ENCODE assay signal across 20 mouse cellular contexts in genomic region chr8:93852851-93853461, GRCm38 (mm10). TPM values are rescaled to one million over a fixed set of nuclear protein-coding genes. Genes with fewer than 3 reads are reported as not detected.
"Had no signal": no experiment of that assay in that cellular context is flagged by ENCODE, and none has a peak within 500 bp of the region (broad histone marks: within the 10 kb centered on the region; RNA-seq: fewer than 3 reads in every experiment).

No protein-coding gene starts in this region.

- H3K27ac ChIP-seq: kidney, postnatal 0 days; limb, embryonic 12.5 days; limb, embryonic 15.5 days; liver, embryonic 14.5 days; macrophage; midbrain, embryonic 12.5 days; midbrain, embryonic 15.5 days; stomach, embryonic 15.5 days had no signal

- DNase-seq: kidney, adult 2 months; kidney, postnatal 36 days; left cerebral cortex, postnatal 4 days; liver, postnatal 0 days; lung, embryonic 14.5 days; right cerebral cortex, postnatal 14 days; right cerebral cortex, postnatal 4 days; thymus, postnatal 25 days had no signal

- H3K4me2 ChIP-seq: limb, embryonic 12.5 days; limb, embryonic 15.5 days; liver, embryonic 11.5 days; lung, embryonic 14.5 days; midbrain, embryonic 12.5 days; midbrain, embryonic 15.5 days; stomach, embryonic 15.5 days had no signal

- ATAC-seq: intestine, postnatal 0 days; liver, postnatal 0 days; lung, postnatal 0 days; midbrain, embryonic 15.5 days had no signal

- H3K9me3 ChIP-seq: limb, embryonic 12.5 days; limb, embryonic 15.5 days; midbrain, embryonic 12.5 days; midbrain, embryonic 15.5 days; stomach, embryonic 15.5 days had no signal

- H3K9ac ChIP-seq: limb, embryonic 12.5 days; limb, embryonic 15.5 days; liver, embryonic 14.5 days; liver, postnatal 0 days; lung, embryonic 14.5 days; midbrain, embryonic 12.5 days; midbrain, embryonic 15.5 days; stomach, embryonic 15.5 days had no signal

- H3K4me1 ChIP-seq: limb, embryonic 12.5 days; limb, embryonic 15.5 days; stomach, embryonic 15.5 days had no signal

- H3K27me3 ChIP-seq: limb, embryonic 12.5 days; limb, embryonic 15.5 days; midbrain, embryonic 12.5 days; midbrain, embryonic 15.5 days; stomach, embryonic 15.5 days had no signal

- H3K36me3 ChIP-seq: limb, embryonic 12.5 days; limb, embryonic 15.5 days; midbrain, embryonic 12.5 days; midbrain, embryonic 15.5 days; stomach, embryonic 15.5 days had no signal

- H3K4me3 ChIP-seq: limb, embryonic 12.5 days; limb, embryonic 15.5 days; midbrain, embryonic 12.5 days; midbrain, embryonic 15.5 days; stomach, embryonic 15.5 days had no signal

RNA-seq across cellular contexts. Expression of gene Gnao1, which starts 43.2 kb away (rescaled TPM):
- total RNA-seq: megakaryocyte, adult 5-6 weeks had no signal
- polyA plus RNA-seq: macrophage had no signal
